Mouse (Mus musculus): ENCODE measurements around the gene Ctcf.

Gene Ctcf

DNA sequence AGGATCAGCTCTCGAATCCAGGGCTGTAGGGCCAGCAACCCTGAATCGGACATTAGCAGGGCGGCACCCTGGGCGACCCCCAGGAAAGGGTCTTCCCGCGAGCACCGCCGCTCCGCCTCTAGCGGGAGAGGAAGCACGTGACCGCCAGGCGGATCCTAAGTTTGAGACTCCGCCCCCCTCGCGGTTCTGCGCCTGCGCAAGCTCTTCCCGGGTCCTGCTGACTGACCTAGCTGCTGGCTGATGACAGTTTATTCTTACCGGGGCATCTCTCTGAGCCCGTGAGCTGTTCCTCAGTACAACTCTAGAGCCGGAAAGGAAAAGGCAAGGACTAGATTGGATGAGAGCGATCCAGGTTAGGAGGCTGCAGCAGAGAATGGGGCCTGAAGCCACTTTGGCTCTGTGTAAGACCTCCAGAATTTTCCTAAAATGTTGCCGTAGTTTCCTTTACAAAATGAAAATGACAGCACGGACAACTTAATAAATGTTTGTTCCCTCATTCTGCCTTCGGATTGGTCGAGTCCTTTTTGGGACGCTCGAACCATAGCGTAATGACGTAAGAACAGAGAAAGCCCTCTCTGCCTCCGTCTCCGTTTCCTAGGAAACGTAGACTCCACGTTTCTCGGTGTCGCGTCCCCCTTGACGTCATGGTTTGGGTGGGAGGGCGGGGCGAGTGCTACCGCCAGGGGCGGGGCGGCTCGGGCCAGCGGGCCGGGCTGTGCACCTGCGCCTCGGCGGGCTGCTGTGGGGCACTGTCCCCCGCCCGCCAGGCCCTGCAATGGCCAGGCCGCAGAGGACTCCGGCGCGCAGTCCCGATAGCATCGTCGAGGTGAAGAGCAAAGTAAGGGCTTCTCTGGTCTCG, 64.8 kb downstream of the Ctcf start, which contains the start of the genes Acd and Pard6a:
Acd (minus strand) TSS at position 137 of the 859 bp plus-strand sequence.
Pard6a (plus strand) TSS at position 183 of the 859 bp plus-strand sequence.
- peak; percentile 88 to 94 for DNase-seq (ENCODE audit: low spot score in 2 of 2)

- DNase-seq (ENCODE audit: low spot score in 2 of 2), result no peak
Observed at GRCm38 (mm10) chr8:105702001-105702401, 65.6 kb downstream of the Ctcf start.

GRCm38 (mm10) chr8:105702731-105703415, 66.5 kb downstream of the Ctcf start:
- no peak for DNase-seq (ENCODE audit: low spot score in 2 of 2)

GRCm38 (mm10) chr8:105704146-105704812, 67.9 kb downstream of the Ctcf start:
- no peak for DNase-seq (ENCODE audit: low spot score in 2 of 2)

- no peak for DNase-seq (ENCODE audit: low spot score in 2 of 2)
Observed at GRCm38 (mm10) chr8:105704955-105705354, 68.6 kb downstream of the Ctcf start.

- DNase-seq (ENCODE audit: low spot score in 2 of 2), result no peak
Observed at GRCm38 (mm10) chr8:105706426-105706825, 70.1 kb downstream of the Ctcf start.

- DNase-seq (ENCODE audit: low spot score in 2 of 2), result peak; percentile 85 to 88
Observed at GRCm38 (mm10) chr8:105707498-105708403, 71.4 kb downstream of the Ctcf start, which contains the start of the genes 4933405L10Rik and Enkd1. 4933405L10Rik (plus strand) TSS chr8:105707655. Enkd1 (minus strand) TSS chr8:105708210.

- DNase-seq (ENCODE audit: low spot score in 2 of 2), result no peak
Observed at GRCm38 (mm10) chr8:105708675-105709074, 72.3 kb downstream of the Ctcf start.

- no peak for DNase-seq (ENCODE audit: low spot score in 2 of 2)
Observed at GRCm38 (mm10) chr8:105709317-105709716, 72.9 kb downstream of the Ctcf start.

DNA sequence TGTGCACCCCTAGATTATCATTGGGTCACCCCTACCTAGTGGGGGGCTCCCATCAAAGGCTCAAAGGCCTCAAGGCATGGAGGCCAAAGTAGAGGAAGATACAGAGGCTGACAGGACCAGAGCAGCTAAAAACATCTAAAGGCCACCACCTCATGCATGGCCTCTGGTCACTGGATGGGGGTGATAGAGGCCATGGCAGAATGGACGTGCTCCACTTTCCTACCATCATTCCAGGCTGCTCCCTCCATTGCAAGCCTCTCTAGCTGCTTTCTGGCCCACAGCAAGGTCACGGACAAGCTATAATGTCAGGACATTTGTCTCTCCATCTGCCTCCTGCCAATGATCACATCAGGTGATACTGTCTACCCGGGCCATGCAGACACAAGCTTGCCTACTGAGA, 75.9 kb downstream of the Ctcf start:
- no peak for DNase-seq (ENCODE audit: low spot score in 2 of 2)

GRCm38 (mm10) chr8:105714139-105714538, 77.8 kb downstream of the Ctcf start:
- peak in 1 of 2 experiments; percentile 73 for DNase-seq (ENCODE audit: low spot score in 2 of 2)

- no peak for DNase-seq (ENCODE audit: low spot score in 2 of 2)
Observed at GRCm38 (mm10) chr8:105715042-105715441, 78.7 kb downstream of the Ctcf start.

- no peak for DNase-seq (ENCODE audit: low spot score in 2 of 2)
Observed at GRCm38 (mm10) chr8:105716302-105716945, 80.1 kb downstream of the Ctcf start.

DNA sequence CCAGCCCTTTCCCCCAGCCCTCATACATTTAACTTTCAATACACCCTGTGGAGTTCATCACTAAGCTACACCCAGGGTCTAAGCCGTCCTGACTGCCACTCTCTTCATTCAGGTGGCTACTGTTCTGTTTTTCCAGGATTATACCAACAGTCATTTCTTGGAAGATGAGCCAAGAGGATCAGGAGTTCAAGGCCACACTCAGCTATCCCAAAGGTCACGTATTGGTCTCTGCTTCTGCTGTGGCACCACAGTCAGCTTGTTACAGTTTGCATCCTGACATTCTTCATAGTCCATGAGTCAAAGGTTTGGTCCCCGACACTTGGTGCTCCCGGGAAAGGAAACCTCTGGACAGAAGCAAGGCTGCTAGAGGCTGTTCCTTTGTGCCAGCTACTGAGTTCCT, 83.3 kb downstream of the Ctcf start:
- DNase-seq (ENCODE audit: low spot score in 2 of 2), result no peak

DNA sequence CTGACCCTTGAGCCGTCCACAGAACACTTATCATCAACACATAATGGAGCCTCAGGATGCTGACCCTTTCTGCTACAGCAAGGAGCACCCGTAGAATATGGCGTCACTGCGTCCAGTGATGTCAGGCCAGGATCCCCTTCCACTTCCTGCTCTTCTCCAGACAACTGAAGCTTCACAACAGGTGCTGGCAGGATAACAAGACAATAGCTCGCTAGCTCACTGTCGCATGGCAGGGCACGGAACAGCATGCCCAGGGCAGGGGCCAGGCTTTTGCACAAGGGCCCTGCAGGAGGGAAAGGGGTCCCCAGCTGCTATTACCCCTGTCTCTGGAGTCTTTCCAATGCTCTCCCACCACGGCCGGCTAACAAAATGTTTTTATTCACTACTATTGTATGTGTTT, 86.5 kb downstream of the Ctcf start:
- DNase-seq (ENCODE audit: low spot score in 2 of 2), result no peak

DNA sequence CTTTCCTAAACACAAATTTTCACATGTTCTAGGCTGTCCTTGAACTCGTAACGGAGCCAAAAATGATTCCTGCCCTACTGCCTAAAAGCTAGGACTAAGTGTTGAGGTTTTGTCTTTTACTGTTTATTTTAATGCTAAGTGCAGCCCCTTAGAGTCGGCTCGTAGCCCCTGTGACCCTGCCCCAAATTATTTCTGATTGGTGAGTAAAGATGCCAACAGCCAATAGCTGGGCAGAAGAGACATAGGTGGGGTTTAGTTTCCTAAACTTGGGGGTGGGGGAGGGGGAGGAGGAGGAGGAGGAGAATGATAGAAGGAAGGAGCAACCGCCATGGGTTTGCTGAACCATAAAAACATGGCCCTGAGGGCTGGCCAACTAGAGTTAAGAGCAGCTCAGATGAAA, 89.4 kb downstream of the Ctcf start:
- no peak for DNase-seq (ENCODE audit: low spot score in 2 of 2)

GRCm38 (mm10) chr8:105727397-105728124, 91.2 kb downstream of the Ctcf start:
- DNase-seq (ENCODE audit: low spot score in 2 of 2), result no peak

- no peak for DNase-seq (ENCODE audit: low spot score in 2 of 2)
Observed at GRCm38 (mm10) chr8:105732186-105732585, 95.8 kb downstream of the Ctcf start.

Measured in frontal cortex, postnatal 10 days (tissue).